Mouse (Mus musculus): ENCODE measurements at regions not wholly inside any gene's neighbourhood (a gene's known extent, or its start where the extent isn't known, plus 50 kb on each side); places are given as distances from the start of the nearest gene placed in this dataset.

DNA sequence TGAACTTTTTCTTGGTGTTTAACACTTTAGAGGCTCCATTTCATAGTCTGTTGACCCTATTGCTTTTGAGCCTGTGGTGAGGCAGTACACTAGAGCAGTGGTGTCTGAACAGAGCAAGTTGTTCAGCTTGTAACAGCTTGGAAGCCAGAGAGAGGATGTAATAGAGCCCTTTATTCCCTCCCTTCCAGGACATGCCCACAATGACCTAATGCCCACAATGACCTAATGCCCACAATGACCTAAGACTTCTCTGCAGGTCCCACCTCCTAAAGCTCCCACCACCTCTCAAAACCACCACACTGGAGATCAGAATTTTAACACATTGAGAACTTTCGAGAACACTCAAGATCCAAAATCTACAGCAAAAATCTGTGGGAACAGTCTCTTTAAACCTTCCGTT is 115.6 kb downstream of the S1pr1 start:
- DNase-seq (ENCODE audit: low read depth, low spot score) = no peak

DNA sequence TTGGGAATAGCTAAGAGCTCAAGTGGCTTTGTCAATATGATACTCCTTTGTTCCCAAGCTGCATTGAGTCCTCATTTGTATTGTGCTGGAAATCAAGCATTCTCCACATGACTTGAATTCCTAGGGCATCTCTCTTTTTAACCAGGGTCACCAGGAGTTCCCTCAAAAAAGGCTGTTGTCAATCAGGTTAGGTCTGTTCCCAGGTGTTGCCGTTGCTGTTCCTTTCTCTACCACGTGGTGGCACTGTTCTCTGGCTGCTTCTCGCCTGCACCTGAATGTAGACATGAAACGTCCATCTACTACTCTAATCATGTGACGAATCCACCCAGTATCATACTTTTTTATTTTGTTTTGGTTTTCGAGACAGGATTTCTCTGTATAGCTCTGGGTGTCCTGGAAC is 118.3 kb downstream of the S1pr1 start:
- DNase-seq (ENCODE audit: low read depth, low spot score) = peak; percentile 91

DNA sequence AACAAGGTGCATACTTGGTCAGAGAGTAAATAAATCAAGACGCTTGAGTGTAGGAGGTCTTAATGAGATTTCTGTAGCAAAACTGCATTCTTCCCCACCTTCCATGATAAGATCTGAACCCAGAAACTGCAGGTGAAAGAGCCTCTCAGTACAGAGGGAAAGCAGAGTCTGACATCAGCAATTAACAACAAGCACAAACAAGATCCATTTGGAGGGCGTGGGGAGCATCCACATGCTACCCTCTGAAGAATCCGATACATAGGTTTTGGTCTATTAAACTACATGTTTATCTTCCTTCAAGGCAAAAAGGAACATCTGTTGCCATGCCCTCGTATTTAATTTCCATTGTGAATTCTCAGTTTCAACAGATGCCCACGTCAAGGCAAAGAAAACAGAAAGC is 124.2 kb downstream of the S1pr1 start:
- no peak for DNase-seq (ENCODE audit: low read depth, low spot score)

DNA sequence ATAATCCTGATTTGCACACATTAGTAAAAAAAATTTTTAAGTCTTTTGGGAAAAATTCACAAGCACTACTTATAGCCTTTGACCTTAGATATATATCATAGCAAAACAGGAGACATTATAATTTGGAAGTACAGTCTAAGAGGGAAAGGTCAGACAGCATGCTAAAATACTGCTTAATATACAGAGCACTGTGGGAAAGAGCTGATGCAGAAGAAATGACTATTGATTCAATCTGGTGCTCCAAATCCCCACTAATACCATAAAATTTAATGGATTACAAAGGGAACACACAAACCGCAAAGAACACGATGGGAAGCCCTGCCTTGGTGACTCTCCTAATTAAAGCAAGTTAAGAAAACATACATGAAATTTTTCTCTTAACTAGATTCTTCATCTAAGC is 126.3 kb downstream of the S1pr1 start:
- DNase-seq (ENCODE audit: low read depth, low spot score) = no peak

DNA sequence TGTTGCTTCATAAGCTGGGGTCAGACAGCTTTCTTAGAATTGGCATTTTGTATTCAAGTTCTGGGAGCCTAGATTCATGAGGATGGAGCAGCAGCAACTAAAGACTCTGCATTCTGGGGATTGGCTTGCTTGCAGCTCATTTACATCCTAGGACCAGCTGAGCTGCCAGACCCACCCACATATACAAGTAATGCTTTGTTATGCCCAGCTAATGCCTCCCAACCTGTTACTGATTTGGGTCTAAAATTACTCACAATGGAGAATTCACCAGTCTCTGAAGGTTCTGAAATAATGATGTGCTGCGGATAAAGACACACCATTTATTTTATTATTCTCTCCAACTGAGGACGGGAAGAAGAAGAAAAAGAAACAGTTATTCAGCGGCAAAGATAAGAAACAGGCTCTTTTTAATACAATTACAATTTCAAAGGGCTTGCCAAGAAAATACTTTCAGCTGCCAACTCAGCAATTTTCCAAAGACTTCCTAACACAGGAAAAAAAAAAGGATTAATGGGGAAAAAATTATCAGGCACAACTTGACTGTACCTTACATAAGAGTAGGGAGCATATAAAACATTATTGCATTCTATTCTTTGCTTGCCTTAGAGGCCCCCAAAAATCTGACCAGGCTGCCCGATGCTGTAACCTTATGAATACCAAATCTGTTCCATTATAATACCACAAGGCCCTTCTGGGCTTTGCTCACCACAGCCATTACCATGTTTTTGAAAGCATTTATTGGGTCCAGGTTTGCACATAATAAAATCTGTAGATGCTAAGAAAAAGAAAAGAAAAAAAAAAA is 134.5 kb downstream of the S1pr1 start:
- no peak for DNase-seq (ENCODE audit: low read depth, low spot score)

DNA sequence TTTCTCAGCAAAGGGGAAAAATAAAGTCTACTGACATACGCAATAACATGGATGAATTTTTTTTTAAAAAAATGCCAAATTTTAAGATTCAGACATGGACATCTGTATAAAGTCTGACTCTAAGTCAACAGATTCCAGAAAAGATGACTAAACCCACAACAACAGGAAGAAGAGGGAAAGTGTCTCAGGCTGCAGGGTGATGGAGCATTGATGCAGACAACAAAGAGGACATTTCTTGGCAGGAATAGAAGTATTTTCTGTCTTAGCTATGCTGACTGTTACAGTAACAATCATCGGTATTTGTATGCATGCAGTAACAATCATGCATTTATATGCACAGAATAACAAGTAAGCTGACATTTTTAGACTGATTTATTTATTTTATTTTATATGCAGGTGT is 139.5 kb downstream of the S1pr1 start:
- no peak for DNase-seq (ENCODE audit: low read depth, low spot score)

DNA sequence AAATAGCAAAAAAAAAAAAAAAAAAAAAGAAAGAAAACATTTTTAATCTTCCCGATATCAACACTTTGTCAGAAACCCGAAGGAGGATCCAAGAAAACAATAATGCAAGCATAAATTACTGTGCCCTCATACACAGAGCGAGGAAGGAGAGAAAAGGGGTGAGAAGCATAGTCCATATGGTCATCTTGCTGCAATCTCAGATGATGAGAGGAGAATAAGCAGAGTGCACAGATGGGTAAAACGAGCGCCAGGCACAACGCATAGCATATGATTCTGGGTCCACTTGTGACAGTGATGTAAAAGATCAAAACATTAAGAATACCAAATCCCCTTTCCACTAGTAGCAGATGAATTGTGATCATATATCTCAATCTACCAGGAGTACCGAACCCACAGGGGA is 152.1 kb downstream of the S1pr1 start:
- no peak for DNase-seq (ENCODE audit: low read depth, low spot score)

DNA sequence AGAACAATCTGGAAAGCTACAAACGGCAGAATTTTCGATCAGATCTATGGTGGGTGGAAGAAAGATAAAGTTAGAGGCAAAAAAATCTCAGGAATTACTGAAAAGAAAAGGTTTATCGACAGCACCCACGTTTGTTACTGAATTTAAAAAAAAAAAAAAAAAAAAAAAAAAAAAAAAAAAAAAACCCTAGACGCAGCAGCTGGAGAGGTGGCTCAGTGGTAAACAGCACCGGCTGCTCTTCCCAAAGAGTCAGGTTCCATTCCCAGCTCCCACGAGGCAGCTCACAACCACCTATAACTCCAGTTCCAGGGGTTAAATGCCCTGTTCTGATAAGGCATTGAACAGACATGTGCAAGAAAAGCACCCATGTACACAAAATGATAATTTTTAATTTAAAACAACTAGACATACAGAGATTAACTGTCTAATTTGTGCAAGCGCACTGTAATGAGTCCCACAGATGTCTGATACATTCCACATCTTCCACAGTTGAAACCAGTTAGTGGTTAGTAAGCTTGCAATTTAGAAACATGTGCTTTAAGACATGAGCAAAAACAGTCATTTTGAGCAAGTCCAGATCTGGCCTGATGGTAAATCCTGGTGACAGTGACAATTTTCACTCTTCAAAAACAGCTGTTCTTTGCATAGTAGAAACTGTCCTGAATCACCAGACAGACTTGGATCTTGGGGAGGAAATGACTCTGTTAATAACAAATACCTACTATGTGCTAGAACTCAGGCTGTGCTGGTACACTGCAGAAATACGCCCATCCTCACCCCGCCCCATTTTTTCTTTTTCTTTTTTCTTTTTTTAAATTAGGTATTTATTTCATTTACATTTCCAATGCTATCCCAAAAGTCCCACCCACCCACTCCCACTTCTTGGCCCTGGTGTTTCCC is 159.8 kb downstream of the S1pr1 start:
- DNase-seq (ENCODE audit: low read depth, low spot score) = no peak

DNA sequence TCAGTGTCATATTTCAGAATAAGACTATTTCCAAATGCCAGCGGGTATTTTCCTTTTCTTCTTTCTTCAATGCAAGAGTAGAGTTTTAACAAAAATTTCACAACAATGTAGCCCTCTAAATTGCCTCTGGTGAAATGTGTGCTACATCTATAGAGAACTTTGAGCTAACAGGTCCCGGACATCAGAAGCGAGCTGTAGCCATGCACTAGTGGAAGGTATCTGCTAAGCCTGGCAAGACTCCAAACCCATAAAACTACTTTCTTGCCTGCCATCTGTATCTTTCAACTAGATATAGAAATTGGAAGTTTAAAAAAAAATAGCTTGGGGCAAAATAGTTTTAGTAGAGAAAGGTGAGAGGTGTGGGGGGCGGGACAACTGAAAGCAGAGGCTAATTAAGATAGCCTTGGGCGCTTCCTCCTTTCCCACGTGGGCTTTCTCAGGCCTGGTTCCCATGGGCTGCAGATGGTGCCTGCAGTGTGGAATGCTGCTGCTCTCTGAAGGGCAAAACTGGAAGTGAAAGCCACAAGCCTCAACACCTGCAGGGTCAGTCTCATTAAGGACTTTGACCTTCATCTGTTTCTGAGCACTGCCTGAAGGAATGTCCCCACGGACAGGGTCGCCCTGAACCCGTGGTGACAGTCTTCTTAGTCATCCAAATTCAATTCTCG is 160.9 kb downstream of the S1pr1 start:
- no peak for DNase-seq (ENCODE audit: low read depth, low spot score)

DNA sequence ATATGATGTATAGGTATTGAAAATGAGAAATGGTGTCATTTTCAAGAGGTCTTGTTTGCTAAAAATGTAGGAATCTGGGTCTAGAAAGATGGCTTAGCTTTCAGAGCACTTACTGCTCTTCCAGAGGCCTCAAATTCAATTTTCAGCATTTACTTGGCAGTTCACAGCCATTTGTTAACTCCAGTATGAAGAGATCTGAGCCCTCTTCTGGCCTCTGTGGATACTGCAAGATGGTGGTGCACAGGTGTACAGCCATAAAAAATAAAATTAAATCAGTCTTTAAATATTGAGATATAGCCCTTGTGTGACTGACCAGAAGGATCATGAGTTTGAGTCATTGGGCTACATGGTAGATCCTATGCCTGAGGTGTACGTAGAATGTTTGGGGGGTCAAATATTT is 173.1 kb downstream of the S1pr1 start:
- peak; percentile 39 for DNase-seq (ENCODE audit: low read depth, low spot score)

DNA sequence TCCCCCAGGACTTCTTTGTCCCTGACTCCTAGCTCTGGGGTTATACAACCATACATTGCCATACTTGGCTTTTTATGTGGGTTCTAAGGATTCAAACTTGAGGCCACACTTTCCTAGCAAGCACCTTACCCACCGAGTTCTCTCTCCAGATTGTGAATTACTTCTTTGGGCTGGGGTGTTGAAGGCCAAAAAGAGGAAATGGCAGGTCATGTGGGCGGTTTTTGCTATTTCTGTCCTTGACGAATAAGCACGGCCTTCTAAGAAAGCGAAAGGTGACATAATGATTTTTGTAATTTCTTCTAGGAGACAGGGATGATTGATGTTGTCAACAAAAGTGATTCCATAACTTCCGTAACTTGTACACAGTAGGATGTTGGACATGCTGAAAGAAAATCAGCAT is 176.5 kb downstream of the S1pr1 start:
- no peak for DNase-seq (ENCODE audit: low read depth, low spot score)

DNA sequence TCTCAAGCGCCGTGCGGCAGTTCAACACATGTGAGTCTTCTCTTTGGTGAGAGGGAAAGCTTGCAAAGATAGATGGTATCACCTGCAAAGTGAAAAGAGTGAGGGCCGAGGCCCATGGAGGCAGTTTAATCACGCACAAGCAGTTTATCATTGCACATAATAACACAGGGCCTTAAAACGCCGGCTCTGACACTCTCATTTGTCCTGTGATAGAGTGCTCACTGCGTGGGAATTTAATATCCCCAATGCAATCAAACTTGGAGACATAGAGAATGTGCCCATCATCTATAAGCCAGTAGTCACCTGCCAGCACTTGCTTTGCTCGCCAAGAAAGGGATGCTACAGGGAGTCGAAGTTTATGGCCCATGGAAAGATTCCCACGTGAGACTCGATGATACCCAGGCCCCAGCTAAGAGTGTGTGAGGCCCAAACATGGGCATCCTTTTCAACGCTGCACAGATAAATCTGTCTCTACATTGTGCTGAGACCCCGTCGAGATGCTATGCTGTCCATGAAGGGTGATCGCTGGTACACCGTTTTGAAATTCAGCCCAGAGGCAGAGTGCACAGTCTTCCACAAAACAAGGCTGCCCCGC is 182.6 kb downstream of the S1pr1 start:
- DNase-seq (ENCODE audit: low read depth, low spot score) = no peak

DNA sequence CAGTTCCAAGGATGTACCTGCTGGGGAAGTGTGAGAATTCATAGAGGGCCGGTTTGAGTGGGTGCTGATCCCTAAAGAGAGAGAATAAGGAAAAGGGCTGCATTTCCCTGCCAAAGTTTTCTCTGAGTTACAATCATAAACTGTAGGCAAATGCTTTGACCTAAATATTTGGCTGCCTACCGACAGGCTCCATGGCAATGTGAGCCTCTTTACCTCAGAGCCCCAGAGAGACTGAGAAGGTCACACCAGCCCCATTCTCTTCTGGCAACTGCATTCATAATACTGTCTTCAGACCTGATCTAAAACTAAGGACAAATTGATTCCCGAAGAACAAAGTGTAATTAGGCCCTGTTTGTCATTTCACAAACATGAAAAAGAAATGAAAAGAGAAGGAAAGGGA is 184.4 kb downstream of the S1pr1 start:
- no peak for DNase-seq (ENCODE audit: low read depth, low spot score)

DNA sequence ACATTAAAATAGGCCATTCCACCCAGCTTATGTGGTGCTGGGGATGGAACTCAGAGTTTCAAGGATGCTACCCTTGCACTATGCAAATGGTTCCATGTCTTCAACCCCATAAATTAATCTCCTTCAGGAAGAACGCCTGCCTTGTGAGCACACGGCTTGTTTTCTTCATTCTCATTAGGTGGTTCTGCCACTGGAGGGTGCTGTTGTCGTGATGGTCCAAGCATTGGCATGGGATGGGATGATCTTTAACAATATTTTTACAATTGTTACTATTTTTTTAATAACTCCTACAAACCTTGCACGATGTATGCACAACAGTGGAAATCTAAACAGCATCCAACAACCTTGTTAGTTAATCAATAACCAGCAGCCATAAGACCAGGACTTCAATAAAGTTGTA is 185.0 kb downstream of the S1pr1 start:
- peak; percentile 40 for DNase-seq (ENCODE audit: low read depth, low spot score)

DNA sequence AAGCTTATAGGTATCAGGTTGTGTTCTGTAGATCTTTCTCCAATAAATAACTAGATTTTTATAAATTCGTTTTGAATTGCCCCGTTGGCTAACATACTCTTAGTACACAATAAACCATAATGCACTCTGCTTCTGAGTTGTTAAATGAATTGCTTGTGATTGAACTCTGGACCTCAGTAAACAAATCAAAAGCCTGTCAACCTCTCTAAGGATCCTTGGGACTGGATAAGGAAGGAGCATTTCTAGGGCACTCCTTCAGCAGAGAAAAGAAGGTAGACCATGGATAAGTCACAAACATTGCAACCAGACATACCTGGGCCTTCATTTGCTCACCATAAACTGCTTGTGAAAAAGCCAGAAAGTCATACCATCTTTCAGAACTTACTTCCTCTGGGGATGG is 191.4 kb downstream of the S1pr1 start:
- DNase-seq (ENCODE audit: low read depth, low spot score) = no peak

DNA sequence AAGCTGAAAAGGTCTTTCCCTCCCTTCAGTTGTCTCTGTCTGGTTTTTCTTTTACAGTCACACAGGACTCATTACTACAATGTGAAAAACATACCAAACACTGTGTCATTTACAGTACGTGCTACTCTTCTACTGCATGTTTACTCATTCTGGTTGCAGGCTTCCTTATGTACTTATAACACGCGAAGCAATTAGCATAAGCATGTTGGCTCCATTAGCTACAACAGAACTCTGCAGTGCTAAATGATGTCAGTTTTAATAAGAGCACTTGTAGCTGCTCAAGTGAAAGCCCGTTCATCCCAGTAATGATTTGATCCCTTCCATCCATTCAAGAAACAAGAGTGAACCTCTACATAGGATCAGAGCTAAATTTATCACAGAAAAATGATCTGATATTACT is 199.2 kb downstream of the S1pr1 start:
- no peak for DNase-seq (ENCODE audit: low read depth, low spot score)

DNA sequence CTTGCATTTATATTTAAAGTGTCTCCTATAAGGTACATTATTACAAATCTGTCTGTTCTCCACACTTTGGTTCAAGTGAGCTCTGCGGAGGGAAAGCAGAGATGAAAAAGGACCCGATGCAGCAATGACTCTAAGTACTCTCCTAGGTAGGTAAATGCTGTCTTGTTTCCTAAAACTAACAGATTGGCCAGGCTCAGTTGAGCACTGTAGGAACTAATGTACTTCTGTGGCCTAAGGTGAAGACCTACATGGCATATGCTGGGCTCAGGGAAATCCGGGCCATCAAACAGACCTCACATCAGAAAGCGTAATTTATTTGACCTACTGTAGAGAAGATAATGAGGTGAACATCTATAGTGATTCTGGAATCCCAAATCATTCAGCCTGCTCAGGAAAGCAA is 205.2 kb downstream of the S1pr1 start:
- no peak for DNase-seq (ENCODE audit: low read depth, low spot score)

DNA sequence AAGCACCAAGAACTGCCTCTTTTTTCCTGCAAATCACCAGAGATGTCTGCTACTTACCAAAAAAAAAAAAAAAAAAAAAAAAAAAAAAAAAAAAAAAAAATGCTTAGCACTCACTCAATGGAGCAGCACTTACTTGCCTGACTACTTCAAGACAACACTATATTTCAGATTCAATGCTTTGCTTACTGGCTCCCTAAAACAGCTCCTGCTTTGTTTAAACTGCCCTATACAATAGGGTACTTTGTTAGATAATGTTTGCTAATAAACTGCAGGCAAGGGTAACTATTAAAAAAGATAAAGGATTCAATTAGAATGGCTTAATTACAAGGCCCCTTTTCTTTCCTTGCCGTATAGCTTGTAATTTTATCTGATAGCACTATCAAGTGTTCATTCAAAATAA is 217.5 kb downstream of the S1pr1 start:
- DNase-seq (ENCODE audit: low read depth, low spot score) = no peak

DNA sequence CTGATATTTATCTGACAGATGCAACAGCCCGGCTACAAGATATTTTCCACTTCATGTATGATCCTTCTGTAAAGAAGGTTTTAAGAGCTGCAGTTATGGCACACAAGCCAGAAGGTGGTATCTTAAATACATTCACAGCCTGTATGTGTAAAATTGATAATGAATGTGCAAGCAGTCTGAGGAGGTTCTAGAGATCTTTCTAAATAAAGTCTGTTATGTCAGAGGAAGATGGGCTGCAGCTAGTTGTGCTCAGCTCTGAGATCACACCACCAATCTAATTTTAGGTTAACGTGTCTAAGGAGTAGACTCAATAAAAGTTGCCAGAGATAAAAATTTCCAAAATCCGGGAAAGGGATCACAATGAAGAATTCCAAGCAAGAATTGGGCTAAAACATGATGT is 218.8 kb downstream of the S1pr1 start:
- DNase-seq (ENCODE audit: low read depth, low spot score) = no peak

DNA sequence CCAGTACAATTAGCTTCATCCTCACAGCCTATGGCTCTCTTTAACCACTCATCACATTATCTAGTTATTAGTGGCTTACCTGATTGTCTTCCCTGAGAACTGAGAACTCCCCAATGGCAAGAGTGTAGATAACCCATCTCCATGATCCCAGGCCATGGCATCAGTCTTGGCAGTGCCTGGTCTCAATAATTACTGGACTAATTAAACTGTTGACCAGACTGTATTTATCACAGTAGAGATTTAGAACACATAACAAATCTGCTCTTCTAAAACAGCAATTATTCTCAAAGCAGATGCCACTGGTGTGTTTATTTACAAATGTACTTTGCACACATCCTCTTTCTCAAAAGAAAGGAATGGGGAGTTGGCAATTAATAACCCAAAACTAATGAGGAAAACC is 219.2 kb downstream of the S1pr1 start:
- no peak for DNase-seq (ENCODE audit: low read depth, low spot score)

DNA sequence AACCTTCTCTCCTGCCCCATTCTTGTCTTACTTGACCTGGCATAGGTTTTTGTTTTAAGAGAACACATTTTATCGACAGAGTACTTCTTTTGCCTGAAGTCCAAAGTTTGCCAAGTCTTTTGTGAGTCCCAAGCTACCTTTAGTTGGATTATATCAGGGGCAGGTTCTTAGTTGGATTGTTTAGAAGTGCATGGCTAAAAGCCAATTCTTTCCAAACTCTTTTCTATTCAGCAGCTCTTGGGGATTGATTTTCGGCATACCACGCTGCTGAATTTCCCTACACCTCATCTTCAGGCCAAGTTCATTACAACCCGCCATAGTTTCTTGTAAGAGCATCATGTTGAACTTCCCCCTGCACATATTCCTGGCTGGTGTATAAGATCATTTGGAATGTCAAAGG is 245.9 kb downstream of the S1pr1 start:
- no peak for DNase-seq (ENCODE audit: low read depth, low spot score)

DNA sequence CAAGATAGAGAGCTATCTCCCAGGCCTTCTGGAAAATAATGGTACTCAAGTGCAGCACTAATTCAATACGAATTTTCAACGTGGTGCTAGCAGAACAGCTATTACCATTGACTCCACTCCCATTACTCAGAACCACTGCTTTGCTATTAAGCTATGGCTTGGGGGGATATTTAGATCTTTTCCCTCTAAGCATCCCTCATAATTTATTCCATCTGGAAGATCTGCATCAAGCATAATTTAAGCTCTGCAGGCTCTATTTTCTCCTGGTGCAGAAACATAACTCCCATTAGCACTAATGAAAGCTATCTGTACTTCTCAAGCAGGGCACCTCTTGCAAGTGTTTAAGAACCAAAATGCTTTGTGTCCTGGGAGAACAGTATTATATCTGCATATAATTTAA is 247.0 kb downstream of the S1pr1 start:
- no peak for DNase-seq (ENCODE audit: low read depth, low spot score)
